8 mouse cellular contexts compared by ENCODE assay signal in genomic region chr3:27572305-27572704, GRCm38 (mm10).
A peak's percentile ranks its signal among the peaks of the same experiment; 100 is the strongest.
DNase-seq lines count a peak whose midpoint lies in the region; ATAC-seq and TF ChIP-seq lines count a peak whose summit lies in the region.

No protein-coding gene starts in this region.

- TF ChIP-seq CTCF in lung, embryonic 14.5 days (IDR thresholded peaks at IDR 0.05; ENCODE audit: low read depth) = peak; percentile 29; the same call in 1 of the 2 replicates

- DNase-seq in lung, embryonic 14.5 days = peak; percentile 50
- DNase-seq in lung, postnatal 4 days = no peak
- DNase-seq in embryo, embryonic 10.5 days (ENCODE audit: low spot score) = peak; percentile 56
- DNase-seq in lung, postnatal 36 days = peak; percentile 62
- DNase-seq in B cell, adult 2 months = no peak
- no peak for DNase-seq in left cerebral cortex, postnatal 25 days (ENCODE audit: low spot score in 2 of 2)
- no peak for DNase-seq in gastrocnemius, postnatal 4 days (ENCODE audit: low spot score in 2 of 2)

- H3K4me1 ChIP-seq in lung, embryonic 14.5 days (ENCODE audit: insufficient read depth) = peaks cover 18% of the 10 kb centered on the region
- peaks cover 15% of the 10 kb centered on the region for H3K4me1 ChIP-seq in intestine, embryonic 15.5 days (replicated peaks)

- no peaks in the 10 kb centered on the region for H3K36me3 ChIP-seq in lung, embryonic 14.5 days (ENCODE audit: insufficient read depth)
- no peaks in the 10 kb centered on the region for H3K36me3 ChIP-seq in intestine, embryonic 15.5 days

- no peak overlapping the region for H3K4me2 ChIP-seq in lung, embryonic 14.5 days
- no peak overlapping the region for H3K4me2 ChIP-seq in intestine, embryonic 15.5 days (replicated peaks)

- no peaks in the 10 kb centered on the region for H3K9me3 ChIP-seq in lung, embryonic 14.5 days (ENCODE audit: low read depth, low read length)
- H3K9me3 ChIP-seq in intestine, embryonic 15.5 days = no peaks in the 10 kb centered on the region

- H3K27ac ChIP-seq in lung, embryonic 14.5 days (ENCODE audit: low read depth) = peak overlapping the region; percentile 56
- no peak overlapping the region for H3K27ac ChIP-seq in intestine, embryonic 15.5 days

- intact Hi-C loops in left cerebral cortex, postnatal 25 days (cut with DNase I) = loop anchor here (5.0 kb wide), 2 partner anchors 140 to 290 kb away; partner anchors contain the start of gene Fndc3b

- 42% methylated on average over 6 of the region's 6 CpGs for WGBS in lung, embryonic 14.5 days
- WGBS in intestine, embryonic 15.5 days = 35% methylated on average over 6 of the region's 6 CpGs

- no peak for ATAC-seq in lung, embryonic 14.5 days (ENCODE audit: insufficient read depth)
- ATAC-seq in intestine, embryonic 15.5 days = peak; percentile 72

- H3K9ac ChIP-seq in lung, embryonic 14.5 days = no peak overlapping the region; the same call in 1 of the 2 replicates
- no peak overlapping the region for H3K9ac ChIP-seq in intestine, embryonic 15.5 days

- no peak overlapping the region for H3K4me3 ChIP-seq in lung, embryonic 14.5 days (ENCODE audit: low read depth, low read length)
- no peak overlapping the region for H3K4me3 ChIP-seq in intestine, embryonic 15.5 days (replicated peaks)

- no peaks in the 10 kb centered on the region for H3K27me3 ChIP-seq in lung, embryonic 14.5 days (ENCODE audit: insufficient read depth, low read length)
- no peaks in the 10 kb centered on the region for H3K27me3 ChIP-seq in intestine, embryonic 15.5 days (replicated peaks)

Comparison
In these comparisons a context has a peak if more than half of its experiments do, and no peak if none do; other contexts are left out.
1. DNase-seq: peak in lung, embryonic 14.5 days (single experiment), embryo, embryonic 10.5 days (single experiment) and lung, postnatal 36 days (single experiment); none in lung, postnatal 4 days (0 of 2), B cell, adult 2 months (0 of 2), left cerebral cortex, postnatal 25 days (0 of 2) and gastrocnemius, postnatal 4 days (0 of 2).